Mouse (Mus musculus) frontal cortex, adult (tissue): ENCODE data around the gene Jak1.

ENCODE experiments used
- ATAC-seq: cut with Nextera tagmentation; 2 replicates; pipeline ENCODE4 v1.9.2; 2017; ENCODE audit warnings: mild to moderate bottlenecking, moderate library complexity, mixed read lengths; ENCODE audit not compliant: low TSS enrichment

Gene Jak1

GRCm38 (mm10) chr4:101146891-101147655 is 118.0 kb downstream of the Jak1 start:
- no peak for ATAC-seq

- ATAC-seq = peak; percentile 75
These were observed 118.9 kb downstream of the Jak1 start for GRCm38 (mm10) chr4:101146047-101146745.

- no peak for ATAC-seq
These were observed 120.3 kb downstream of the Jak1 start for GRCm38 (mm10) chr4:101144790-101145189.

GRCm38 (mm10) chr4:101144361-101144760 is 120.7 kb downstream of the Jak1 start:
- ATAC-seq = no peak

- ATAC-seq = no peak
These were observed 121.2 kb downstream of the Jak1 start for GRCm38 (mm10) chr4:101143901-101144300.

- no peak for ATAC-seq
These were observed 123.3 kb downstream of the Jak1 start for GRCm38 (mm10) chr4:101141768-101142167.

GRCm38 (mm10) chr4:101137975-101138374 is 127.1 kb downstream of the Jak1 start:
- ATAC-seq = no peak

GRCm38 (mm10) chr4:101135909-101136308 is 129.2 kb downstream of the Jak1 start:
- ATAC-seq = no peak

- ATAC-seq = no peak
These were observed 130.1 kb downstream of the Jak1 start for GRCm38 (mm10) chr4:101135013-101135412.

- ATAC-seq = no peak
These were observed 144.1 kb downstream of the Jak1 start for GRCm38 (mm10) chr4:101121002-101121401.

- ATAC-seq = no peak
These were observed 158.0 kb downstream of the Jak1 start for GRCm38 (mm10) chr4:101107122-101107521.
